Mouse (Mus musculus): ENCODE measurements around the gene Rpl15.
A peak's percentile ranks its signal among the peaks of the same experiment; 100 is the strongest.
"Not testable (repeated sequence)": the region's sequence is repeated elsewhere in the genome, so short reads cannot be mapped to it uniquely, and the experiment has no call there.

The Rpl15 gene

GRCm38 (mm10) chr14:18241786-18242185 is 29.4 kb downstream of the Rpl15 start:
- no peak for DNase-seq (ENCODE audit: low spot score)

GRCm38 (mm10) chr14:18240132-18240531 is 31.1 kb downstream of the Rpl15 start:
- no peak for DNase-seq (ENCODE audit: low spot score)

DNA sequence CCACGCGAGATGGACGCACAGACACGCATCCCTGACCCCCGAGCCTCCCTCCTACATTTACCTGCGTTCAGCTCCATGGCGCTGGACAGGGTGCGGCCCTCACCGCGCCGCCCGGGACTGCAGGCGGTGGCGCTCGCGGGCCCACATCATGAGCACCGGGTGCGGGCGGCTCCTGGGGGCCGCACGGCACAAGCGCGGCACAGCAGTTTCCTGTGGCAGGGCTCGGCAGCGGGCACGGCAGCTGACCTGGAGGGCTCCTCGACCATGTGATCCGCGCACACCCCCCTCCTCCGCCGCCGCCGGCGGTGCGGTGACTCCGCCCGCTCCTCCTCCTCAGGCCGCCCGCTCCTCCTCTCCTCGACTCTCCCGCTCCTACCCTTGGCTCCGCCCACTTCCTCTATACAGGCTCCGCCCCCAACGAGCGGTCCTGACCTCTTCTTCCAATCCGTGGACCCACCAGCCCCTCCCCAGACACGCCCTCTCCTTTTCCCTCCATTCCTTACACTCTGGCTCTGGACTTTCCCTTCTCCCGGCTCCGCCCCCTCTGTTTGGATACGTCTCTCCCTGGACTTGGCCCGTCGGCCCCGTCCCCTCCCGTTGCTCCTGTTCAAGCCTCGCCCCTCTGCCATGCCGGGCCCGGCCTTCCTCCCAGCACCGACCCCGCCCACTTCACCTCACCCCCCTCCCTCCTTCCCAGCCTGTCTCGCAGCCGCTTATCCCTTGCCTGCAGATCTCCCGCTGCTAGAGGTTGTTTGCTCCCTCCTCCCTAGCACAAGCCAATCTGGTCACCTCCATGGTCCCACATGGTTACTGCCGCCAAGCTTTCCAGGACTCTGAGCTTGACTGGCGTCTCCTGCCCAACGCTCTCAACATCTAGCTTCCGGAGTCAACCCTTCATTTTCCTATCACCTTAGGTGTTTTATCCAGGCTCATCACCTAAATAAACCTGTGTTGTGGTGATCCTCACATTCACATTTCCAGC is 32.1 kb downstream of the Rpl15 start, which contains the start of gene Nr1d2:
Nr1d2 (minus strand) TSS at position 378 of the 982 bp plus-strand sequence.
- DNase-seq (ENCODE audit: low spot score) = peak; percentile 99

- peak; percentile 96 for DNase-seq (ENCODE audit: low spot score)
Measured at GRCm38 (mm10) chr14:18238131-18238749, 33.0 kb downstream of the Rpl15 start.

- no peak for DNase-seq (ENCODE audit: low spot score)
Measured at GRCm38 (mm10) chr14:18237381-18237780, 33.8 kb downstream of the Rpl15 start.

DNA sequence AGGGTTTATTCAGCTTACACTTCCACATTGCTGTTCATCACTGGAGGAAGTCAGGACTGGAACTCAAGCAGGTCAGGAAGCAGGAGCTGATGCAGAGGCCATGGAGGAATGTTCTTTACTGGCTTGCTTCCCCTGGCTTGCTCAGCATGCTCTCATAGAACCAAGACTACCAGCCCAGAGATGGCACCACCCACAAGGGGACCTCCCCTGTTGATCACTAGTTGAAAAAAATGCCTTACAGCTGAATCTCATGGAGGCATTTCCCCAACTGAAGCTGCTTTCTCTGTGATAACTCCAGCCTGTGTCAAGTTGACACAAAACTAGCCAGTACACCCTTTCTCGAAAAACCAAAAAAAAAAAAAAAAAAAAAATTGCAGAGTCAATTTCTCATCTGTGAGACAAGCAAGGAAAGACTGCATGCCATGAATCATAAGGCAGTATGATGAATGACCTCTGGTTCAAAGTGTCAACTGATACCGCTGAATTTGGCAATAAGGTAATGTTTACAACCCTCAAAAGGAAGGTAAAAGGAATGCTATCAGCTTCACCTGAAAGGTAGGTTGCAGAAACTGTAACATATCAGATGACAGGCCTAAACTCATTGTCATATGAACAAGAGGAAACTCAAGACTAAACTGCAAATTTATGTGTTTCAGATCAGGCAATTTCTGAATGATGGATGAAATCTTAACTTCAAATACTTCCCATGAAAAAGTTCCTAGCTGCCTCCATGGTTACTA is 34.5 kb downstream of the Rpl15 start:
- not testable (repeated sequence) for DNase-seq (ENCODE audit: low spot score)

DNA sequence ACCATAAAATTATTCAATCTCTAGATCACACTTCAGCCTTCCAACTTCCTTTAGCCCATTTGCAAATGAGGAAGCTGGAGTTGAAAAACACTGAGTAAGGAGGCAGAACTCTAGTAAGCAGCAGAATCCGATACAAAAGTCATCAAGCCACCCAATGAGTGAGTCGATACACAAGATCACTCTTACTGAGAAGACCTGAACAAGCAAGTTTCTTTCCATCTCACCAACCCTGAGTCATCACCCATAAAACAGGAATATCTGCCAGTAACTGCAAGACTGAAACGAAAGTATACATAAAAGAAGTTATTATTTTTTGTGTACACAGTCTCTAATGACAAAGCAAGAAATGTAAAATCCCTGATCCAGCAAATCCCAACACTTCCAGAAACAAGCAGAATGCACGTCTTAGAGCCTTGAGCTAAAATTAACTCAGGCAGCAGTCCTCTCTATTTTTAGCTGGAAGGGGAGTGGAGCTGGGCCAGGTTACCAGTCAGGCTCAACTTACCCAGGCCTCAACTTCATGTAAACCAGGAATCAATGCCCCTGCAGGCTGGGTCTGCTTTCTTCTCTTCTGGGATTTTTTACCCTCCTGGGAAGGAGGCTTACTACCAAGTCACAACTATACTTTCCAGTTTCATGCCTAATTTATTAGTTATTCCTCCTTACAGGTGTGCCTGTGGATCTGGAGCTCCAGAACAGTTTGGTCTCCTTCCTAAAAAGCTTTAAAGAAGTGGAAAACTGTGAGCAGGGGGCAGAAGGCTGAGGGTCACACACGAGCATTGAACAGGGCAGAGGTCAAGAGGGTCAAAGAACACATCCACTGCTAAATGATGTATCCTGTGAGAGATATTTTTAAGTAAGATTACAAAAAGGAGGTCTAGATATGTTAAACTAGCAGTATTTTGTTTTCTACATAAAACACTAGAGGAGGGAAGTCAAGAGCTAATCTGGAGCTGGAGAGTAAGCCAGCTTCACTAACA is 36.9 kb downstream of the Rpl15 start:
- DNase-seq (ENCODE audit: low spot score) = no peak

DNA sequence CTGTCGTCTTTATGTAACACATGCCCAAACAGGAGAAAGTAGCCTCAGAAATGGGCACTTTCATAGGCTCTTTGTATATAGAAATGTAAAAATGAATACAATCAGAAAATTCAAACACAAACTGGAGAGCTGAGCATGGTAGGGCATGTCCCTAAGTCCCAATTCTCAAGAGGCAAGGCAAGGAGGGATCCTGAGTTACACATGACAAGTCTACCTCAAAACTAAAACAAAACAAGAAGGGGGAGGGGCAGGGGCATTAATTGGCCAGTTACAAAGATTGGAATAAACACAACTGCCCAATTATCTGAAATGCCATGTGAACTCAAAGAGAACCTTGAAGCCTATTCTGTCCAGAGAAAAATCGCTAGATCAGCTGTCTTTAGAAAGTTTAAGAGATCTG is 38.1 kb downstream of the Rpl15 start:
- DNase-seq (ENCODE audit: low spot score) = no peak

GRCm38 (mm10) chr14:18231866-18232265 is 39.3 kb downstream of the Rpl15 start:
- DNase-seq (ENCODE audit: low spot score) = not testable (repeated sequence)

DNA sequence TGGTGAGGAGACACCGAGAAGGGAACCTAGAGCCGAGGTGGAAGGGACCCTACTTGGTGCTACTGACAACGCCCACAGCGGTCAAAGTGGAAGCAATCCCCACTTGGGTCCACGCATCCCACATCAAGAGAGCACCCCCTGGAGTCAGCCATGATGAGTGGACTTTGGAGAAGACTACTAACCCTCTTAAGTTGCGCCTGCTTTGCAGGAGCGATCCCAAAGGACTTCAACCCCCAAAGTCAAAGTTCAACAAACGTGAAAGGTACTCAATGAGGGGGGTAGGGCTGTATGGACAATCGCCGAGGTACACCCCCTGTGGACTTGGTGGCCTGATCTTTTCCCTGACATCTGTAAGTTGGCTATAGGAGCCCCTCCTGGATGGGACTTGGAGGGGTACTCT is 41.4 kb downstream of the Rpl15 start:
- DNase-seq (ENCODE audit: low spot score) = not testable (repeated sequence)

- DNase-seq (ENCODE audit: low spot score) = not testable (repeated sequence)
Measured at GRCm38 (mm10) chr14:18226181-18226580, 45.0 kb downstream of the Rpl15 start.

DNA sequence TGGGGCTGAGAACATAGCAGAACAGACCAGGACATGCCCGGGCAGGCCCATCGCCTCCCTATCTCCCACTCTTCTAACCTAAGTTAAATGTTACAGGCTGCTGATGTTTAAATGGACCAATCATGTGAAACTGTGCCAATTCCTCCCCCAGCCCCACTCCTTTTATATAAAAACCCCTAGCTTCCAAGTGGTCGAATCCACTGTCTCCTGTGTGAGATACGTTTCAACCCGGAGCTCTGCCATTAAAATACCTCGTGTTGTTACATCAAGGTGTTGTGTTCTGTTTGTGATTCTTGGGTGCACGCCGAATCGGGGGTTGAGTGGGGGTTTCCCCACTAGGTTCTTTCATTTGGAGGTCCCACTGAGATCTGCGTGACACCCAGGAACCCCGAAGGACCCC is 45.8 kb downstream of the Rpl15 start:
- DNase-seq (ENCODE audit: low spot score) = not testable (repeated sequence)

DNA sequence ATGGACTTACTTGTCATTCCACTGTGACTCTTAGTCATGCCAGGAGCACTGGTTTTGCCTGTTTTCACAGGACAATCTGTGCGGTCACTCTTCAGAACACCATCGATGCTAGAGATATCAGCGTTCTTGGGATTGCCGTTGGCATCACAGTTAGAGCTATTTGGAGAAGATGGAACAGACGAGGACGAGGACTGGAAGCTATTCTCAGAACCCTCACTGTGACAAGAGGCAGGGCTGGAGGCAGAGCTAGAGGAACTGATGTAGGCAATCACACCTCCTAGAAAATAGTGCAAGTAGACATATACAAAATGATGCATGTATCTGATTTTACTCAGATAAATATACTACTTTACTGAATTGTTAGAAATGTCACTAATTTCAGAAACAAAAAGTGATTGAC is 49.2 kb downstream of the Rpl15 start:
- no peak for DNase-seq (ENCODE audit: low spot score)

Measured in retina, embryonic 14.5 days (tissue).